Mouse (Mus musculus) C2C12 (cell line): ENCODE results near the gene Tenm4.

ENCODE experiments used
- CEBPB ChIP-seq: IDR thresholded peaks from one replicate; pipeline ENCODE4 v1.6.1; 2011; ENCODE audit warnings: low read depth, mild to moderate bottlenecking, control low read depth, moderate library complexity
- CTCF ChIP-seq: IDR thresholded peaks from one replicate; pipeline ENCODE4 v1.5.1; 2011; ENCODE audit not compliant: control insufficient read depth, insufficient read depth, insufficient read length
- USF1 ChIP-seq: IDR thresholded peaks from one replicate; pipeline ENCODE4 v1.6.1; 2011; ENCODE audit warnings: low read depth, mild to moderate bottlenecking, control low read depth, moderate library complexity

- no peak for TF ChIP-seq CTCF
- no peak for TF ChIP-seq USF1
- no peak for TF ChIP-seq CEBPB
Observed at GRCm38 (mm10) chr7:96796788-96797485, 625.9 kb downstream of the Tenm4 start.
